Mouse (Mus musculus): ENCODE measurements at regions not wholly inside any gene's neighbourhood (a gene's known extent, or its start where the extent isn't known, plus 50 kb on each side); places are given as distances from the start of the nearest gene placed in this dataset.
"Not testable (repeated sequence)": the region's sequence is repeated elsewhere in the genome, so short reads cannot be mapped to it uniquely, and the experiment has no call there.

DNA sequence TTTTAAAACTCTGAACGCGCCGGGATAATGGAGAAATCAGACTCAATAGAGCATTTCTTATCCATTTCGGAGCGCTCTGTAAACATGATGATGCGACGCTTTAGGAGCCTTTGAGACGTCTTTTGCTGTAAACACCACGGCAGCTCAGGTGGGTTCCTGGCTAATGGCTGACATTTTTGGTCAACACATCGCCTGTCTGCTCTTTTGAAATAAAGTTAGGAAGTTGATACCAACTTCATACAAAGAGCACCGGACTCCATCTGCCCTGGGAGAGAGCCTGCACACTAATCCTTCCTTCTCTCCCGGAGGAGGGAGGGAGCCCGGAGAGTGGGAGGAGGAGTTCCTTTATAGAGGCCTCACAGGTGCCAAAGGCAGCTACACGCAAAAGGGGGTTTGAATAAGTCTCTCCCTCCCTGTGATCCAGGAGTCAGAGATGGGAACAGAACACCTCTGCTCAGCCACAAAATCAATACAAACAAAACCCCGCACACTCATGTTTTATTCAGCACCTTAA lies 63.8 kb upstream of the Srsf6 start:
- no peak for DNase-seq

DNA sequence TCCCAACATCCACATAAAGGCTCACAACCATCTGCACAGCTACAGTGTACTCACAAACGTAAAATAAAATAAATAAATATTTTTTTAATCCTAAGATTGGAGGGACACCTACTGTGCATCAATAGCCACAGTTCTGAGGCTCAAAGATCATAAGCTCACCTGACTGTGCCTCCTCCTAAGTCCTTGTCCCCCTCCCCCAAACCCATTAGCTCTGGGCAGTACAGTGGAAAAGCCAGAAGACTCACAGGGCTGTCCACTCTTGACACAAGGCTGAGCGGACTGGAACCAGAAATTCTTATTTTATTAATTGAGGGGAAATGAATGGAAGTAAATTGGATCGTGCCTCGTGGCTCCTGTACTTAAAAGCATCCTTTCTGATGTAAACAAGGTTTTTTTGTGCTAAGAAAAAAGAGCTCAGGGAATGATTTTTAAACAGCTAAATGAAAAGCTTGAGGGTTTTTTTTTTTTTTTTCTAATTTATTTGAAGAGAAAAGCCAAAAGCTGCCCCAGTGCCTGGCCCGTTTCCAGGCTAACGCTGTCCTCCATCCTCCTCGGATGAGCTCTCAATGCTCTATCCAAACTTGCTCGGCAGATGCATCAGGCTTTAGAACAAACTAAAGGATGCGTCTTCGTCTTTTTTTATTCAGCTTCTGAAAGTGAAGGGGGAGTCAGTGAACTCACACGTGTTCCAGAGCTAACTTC lies 64.6 kb upstream of the Srsf6 start:
- no peak for DNase-seq

DNA sequence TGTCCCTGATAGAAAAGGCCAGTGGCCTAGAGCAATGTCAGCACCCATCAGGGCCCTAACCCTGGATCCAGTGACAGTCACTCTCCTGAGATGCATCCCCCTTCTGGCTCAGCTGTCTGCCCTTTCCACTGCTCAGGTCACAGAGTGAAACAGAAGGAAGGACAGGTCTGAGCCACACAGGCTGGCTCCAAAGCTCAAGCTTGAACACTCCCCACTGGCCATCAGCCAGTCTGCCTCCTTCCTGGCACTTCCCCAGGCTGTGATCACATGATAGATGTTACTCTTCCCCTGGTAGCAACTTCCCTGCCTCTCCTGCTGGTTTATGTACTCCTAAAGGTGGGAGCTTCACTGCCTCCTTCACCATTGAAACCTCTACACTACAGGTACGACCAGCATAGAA lies 66.8 kb upstream of the Srsf6 start:
- DNase-seq, result peak; percentile 52 to 66

DNA sequence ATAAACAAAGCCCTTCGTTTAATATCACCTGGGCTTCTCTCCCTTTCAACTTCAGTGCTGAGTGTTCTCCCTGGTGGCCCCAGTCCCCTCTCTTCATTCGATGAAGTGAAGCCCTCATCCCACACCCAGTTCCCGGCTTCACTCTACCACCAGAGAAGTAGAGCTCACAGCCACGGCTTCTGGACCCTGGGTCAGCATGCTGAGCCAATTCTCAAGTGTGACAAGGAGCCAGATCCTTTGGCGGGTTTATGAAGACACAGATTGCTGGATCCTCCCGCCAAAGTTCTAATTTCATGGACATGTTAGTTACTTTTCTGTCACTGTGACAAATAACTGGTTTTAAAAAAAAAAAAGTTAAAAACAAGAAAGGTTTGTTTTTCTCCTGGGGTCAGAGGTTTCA lies 76.7 kb upstream of the Srsf6 start:
- no peak for DNase-seq

DNA sequence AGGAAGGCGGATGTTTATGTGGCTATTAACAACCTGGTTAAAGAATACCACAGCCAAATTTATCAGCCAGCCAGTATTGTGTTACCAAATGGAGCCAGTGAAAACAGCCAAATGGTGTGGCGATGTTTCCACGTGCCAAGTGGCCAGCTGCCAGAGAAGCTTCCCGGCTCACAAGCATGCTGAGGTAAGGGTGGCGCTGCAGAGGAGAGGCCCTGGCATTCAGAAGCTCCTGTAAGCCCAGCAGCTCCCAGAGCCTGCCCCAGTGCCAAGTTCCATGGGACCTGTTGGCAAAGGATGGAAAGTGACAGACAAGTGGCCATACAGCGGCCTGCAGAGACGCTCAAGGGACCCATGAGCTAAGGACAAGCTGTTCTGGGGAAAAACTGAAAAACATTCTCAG lies 77.8 kb upstream of the Srsf6 start:
- peak; percentile 19 to 43 for DNase-seq

DNA sequence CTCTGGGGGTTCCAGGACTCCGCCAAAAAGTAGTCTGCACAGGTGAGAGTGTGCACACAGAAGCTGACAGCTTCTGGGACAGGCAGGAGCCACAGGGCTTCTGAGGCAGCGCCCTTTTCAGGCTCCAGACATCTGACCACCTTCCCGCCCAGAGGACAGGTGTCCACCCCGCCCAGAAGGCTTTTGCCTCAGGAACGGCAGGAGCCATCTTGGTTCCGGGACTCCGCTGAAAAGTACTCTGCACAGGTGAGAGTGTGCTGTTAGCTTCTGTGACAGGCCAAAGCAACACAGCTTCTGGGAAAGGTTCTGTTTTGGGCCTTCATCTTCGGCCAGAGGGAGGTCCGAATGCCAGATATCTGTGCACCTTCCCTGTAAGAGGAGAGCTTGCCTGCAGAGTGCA lies 89.6 kb upstream of the Srsf6 start:
- DNase-seq, result not testable (repeated sequence)

DNA sequence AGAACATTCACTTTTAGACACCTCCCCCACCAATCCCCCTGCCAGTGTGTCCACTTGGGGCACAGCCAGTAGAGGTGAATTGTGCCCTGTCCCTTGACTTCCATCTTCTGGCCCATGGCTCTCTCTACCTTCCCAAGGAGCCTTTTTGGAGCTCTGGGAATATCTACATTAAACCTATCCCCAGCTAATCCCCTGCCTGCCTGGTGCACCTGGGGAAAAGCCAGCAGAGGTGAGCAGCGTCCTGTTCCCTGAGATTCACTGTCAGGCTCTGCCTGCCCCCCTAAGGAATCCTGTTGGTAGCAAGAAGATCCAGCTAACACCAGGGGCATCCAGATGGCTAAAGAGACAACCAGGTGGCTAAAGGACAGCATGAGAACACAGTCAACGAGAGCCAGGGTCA lies 93.6 kb upstream of the Srsf6 start:
- no peak for DNase-seq

DNA sequence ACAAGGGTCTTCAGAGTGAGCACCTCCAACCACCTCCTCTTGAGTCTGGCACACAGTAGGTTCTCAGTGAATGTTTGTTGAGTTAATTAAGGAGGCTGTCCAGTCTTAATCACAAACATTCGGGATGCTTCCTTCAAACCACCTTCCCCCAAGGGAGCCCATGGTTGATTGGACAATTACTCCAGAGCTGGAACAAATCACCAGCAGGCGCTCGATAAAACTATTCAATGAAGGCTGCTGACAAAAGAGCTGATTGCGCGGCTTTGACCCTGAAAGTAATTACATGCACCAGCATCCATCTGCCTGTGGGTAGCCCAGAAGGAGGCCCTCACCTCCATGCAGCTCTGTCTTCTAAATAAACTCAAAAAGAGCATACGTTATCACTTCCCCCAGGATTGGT lies 97.6 kb upstream of the Srsf6 start:
- no peak for DNase-seq

DNA sequence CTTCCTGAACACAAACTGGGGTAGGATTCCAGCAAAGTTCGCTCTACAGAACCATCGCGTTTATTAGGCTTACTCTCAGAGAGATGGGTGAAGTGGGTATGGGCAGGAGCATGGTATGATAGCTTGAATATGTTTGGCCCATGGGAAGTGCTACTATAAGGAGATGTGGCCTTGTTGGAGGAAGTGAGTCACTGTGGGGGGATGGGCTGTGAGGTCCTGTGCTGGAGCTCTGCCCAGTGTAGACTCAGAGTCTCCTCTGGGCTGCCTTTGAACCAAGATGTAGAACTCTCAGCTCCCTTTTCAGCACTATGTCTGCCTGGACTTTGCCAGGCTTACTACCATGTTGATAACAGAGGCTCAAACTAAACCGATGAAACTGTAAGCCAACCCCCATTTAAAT lies 112.5 kb upstream of the Srsf6 start:
- DNase-seq, result peak; percentile 62 to 69

DNA sequence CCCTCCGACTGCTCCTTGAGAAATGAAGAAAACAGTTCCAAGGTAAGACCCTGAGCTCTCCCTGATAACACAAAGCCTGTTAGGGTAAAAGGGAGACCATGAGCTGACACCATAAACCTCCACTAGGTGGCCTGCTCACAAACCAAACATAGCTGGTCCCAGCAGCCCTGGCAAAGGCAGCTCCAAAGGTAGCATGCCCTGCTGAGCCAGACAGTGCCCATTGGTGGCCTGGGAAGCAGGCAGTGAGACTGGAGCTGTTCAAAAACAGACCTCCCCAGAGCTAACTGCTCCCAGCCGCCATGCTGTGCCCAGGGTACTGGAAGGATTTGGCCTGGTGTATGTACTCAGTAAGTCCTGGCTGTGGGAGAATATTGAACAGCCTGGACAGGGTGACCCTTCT lies 117.1 kb upstream of the Srsf6 start:
- DNase-seq, result peak; percentile 29 to 40

DNA sequence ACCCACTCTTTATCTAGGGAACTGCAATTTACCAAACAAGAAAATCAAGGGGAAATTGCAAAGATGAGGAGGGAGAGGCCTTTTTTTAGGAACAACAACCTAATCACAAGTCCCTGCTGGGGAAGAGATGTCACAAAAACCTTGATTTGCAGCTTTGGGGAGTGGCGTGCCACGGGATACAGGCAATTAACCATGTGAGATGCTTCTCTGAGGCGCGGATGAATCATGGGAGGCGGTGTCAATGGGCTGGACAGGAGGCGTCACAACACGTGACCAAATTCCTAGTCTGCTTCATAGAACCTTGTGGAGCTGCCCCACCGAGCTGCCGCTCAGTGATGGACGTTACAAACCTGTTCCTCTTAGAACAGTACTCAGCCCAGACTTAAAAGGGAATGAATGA lies 123.6 kb upstream of the Srsf6 start:
- no peak for DNase-seq

DNA sequence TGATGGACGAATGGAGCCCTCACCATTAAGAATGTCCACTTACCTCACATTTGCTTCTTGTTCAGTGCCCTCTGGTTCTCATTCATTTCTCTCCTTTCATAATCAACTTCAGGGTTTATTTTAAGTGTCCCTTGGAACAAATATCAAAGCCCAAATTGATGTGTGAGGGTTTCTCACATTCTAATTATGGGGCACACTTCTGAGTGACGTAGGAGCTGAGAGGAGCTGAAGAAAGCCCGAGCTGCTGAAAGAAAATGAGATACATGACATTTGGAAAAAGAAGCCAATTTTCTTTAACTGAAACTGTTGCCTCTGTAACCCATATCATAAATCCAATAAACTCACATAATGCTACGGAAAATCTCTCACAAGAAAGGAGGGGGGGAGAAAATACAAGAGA lies 134.8 kb upstream of the Srsf6 start:
- DNase-seq, result no peak

DNA sequence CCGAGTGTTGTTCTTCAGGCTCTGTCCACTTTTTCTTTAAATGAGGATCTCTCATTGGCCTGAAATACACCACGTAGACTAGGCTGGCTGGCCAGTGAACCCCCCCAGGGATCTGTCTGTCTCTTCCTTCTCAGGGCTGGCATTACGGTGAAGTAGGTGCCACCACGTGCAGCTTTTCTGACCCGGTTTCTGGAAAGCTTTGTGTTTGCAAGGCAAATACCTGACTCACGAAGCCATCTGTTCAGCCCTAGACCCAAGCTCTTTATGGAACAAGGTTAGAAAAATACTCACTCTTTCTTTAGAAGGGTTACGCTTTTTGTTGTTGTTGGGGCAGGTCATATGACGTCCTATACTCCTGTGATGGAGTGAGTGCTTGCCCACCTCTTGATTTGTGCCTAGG lies 133.3 kb upstream of the Ptprt start:
- DNase-seq, result no peak

DNA sequence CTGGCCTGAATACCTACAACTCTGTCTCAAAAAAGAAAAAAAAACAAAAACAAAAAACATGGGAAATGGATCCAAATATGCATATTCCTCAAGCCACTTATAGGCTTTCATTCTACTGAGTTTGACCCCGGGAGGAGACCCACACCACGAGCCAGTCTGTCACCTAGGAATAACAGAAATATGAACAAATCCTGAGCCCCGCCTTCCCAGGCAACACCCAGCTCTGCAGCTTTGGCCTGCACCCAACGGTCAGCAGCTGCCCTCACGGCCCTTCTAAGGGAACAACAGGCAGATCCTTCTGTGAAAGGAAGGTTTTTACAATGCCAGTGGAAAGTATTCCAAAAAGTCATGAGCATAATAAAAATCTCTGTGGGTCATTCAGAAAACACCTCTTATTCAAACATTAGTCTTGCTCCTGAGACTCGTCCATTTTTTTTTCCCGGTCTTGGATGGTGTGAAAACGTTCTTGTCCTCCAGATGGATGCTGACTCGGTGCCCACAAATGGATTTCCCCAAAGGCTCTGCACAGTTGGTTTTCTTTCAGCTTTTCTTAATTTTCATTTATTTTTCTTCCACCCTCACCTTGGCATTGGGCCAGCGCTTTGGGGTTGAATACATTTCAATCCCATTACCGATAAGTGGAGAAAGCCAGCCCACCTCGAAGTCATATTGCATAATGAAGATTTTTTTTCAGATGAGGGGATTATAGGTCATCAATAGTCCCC lies 130.6 kb upstream of the Ptprt start:
- DNase-seq, result peak; percentile 30 to 48

DNA sequence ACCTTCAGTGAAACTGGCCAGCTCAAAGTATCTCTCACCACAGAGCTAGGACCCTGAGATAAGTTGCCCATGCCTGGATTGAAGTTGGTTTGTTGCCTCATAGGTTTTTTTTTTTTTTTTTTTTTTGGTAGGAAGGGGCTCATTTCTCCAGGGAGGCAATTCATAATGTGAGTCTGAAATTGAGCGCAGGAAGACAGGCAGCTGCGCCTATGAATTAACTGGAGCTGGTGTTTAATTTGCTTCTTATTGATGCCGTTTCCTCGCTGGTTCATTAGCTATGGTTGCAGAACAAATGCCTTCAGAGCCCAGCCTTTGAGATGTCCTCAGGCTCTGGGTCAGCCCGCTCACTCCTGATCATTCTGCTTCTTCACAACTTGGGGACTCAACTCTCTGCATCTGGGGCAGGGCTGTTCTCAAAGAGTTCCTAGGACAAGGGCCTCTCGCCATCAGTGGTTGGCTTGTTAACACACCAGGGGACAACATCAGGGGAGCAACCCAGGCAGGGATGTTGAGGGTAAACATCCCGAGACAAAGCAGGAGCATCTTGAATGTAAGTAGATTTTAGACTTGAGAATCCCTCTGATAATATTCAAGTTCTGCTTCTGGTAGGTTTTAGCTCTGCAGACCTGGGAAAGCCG lies 123.3 kb upstream of the Ptprt start:
- no peak for DNase-seq

DNA sequence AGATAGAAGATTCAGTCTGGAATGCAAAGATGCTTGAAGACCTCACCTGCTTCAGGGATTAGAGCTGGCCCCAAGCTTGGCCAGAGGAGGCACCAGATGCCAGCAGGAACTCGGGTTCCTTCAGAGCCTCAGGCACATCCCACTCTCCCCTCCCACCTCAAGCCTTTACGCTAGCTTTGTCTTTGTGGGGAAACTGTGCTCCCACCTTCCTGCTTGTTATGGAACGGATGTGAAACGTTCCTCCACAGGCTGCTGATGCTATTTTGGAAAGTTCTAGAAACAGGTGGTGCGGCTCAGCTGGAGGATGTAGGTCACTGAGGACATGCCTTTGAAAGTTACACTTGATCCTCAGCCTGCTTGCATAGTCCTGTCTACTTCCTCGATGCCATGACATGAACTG lies 120.7 kb upstream of the Ptprt start:
- DNase-seq, result no peak

DNA sequence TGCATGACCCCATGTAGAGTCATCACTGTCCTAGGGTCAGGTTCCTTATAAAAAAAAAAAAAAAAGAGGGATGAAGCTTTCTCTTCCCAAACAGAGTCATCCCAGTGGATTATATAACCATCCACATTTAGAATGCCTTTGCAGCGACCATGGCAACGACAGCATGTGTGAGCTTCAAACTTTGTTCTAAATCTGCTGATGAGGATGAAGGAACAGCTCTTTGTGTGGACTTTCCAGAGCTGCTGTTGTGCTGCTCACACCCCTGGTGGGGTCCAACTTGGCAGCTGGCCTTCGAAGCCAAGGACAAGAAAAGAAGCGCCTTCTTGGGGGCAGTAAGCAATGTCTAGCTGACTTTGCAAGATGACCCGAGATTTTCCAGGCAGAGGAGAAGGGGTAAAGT lies 115.6 kb upstream of the Ptprt start:
- DNase-seq, result no peak

DNA sequence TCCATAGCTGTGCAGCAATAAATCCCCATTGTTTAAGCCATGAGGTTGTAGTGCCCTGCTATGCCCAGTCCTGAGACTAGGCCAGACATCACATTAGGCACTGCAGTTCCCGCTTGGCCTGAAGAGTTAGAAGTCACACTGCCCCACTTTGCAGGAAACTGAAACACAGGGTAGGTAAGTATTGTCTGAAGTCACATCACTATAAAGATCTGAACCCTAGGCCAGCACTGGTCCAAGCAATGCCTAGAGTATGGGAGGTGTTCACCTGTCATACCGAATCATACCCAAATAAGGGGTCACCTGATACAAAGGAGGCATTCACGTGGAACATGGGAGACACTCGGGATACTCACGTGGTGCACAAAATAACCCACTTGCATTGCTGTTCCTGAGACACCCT lies 111.6 kb upstream of the Ptprt start:
- DNase-seq, result no peak

DNA sequence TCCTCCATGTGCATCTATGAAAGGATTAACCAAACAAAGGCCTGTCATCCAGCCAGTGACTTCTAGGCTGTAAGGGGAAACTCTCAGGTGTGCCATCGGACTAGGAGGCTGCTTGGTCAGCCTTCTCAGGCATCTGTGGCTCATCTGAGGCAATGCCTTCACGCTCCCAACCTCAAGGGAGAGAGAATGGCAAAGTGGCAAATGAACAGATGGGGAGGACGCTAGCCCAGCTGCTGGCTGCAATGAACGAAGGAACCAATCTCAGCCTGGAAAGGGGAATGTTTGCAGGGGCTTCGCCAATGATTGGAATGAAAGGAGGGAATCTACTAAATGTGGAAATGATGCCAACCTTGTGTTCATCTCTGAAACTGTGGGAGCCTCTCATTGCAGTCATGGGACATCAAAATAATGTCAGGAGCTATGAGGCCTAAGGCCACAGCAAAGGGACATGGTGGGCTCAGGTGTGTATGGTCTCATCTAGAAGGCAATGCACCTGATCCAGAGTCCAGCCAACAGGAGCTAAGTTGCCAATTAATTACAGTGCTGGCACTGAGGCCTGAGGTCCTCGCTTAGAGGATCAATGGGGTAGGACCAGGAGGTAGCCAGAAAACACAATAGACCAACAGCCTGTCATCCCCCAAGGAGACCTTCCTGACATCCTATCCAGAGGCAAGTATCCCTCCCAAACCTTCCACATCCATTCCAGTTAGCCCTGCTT lies 108.9 kb upstream of the Ptprt start:
- DNase-seq, result no peak

DNA sequence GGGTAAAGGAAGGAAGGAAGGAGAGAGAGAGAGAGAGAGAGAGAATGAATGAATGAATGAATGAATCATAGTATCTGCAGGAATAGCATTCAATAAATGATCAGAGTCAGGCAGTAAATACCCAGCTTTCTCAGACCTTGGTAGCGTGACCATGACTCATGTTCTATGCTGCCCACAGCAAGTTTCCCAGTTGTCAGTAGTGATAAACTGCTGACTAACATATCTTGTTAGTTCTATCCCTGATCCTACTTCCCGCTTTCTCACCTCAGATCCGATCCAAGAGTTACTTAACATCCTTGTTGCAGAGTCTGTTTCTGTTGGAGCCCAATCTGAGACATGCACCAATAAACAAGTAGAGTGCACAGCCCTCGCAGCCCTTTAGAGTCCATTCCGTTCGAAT lies 103.1 kb upstream of the Ptprt start:
- DNase-seq, result peak; percentile 5 to 10

DNA sequence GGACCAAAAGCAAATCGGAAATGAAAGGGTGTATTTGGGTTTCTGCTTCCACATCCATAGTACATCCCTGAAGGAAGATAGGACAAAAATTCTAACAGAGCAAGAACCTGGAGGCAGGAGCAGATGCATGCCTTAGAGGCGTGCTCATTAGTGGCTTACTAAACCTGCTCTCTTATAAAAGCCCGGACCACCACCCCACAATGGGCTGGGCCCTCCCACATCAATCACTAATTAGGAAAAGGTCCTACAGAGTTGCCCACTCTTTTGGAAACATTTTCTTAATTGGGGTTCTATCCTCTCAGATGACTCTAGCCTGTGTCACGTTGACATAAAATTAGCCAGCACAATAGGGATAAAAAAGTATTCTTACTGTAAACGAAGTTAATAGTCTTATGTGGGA lies 79.6 kb upstream of the Ptprt start:
- DNase-seq, result no peak

DNA sequence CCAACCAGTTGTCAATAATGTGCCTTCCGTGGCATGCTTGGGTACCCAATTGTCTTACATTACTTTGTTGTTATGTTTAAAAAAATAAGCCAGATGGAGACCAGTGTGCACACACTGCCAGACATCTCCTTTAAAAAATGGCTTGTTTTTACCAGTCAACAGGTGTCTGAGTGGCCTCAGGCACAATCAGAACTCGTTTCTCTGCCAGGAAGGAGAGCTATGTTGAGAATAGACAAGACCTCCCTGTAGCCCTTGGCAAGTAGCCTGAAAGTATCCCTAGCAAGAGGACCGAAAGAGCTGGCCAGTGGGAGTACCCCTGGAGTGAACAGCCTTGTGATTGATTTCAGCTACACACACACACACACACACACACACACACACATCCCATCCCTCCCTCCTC lies 74.8 kb upstream of the Ptprt start:
- DNase-seq, result no peak

DNA sequence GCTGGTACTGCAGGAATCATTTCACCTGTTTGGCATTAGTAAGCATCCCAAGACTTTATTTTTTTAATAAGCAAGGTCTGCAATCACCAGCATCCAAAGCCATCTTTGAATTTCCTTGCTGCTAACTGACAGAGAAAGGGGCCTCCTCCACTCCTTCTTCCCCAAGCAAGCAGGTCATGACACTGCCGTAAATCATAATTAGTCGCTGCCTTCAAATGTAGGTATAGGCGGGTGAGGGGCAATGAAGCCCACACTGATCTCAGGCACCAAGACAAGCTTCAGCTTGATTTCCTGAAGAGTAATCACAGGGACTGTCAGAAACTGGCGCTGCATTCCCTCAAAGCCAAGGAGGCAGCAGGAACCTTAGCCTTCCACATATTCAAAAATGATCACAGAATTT lies 73.3 kb upstream of the Ptprt start:
- DNase-seq, result no peak

All from adrenal gland, postnatal 36 days (tissue).